Mouse (Mus musculus) megakaryocyte, embryonic 14.5 days (primary cell): ENCODE results near the gene Tmem167b.

Source experiments
- FLI1 ChIP-seq: IDR thresholded peaks from 2 replicates; pipeline ENCODE4 v1.6.1; 2012; ENCODE audit warnings: low read length, inconsistent platforms, mixed read lengths
- GATA1 ChIP-seq: IDR thresholded peaks from 3 replicates; pipeline ENCODE4 v1.6.1; 2012; ENCODE audit warnings: mixed read lengths, low read length, inconsistent platforms, borderline replicate concordance

DNA sequence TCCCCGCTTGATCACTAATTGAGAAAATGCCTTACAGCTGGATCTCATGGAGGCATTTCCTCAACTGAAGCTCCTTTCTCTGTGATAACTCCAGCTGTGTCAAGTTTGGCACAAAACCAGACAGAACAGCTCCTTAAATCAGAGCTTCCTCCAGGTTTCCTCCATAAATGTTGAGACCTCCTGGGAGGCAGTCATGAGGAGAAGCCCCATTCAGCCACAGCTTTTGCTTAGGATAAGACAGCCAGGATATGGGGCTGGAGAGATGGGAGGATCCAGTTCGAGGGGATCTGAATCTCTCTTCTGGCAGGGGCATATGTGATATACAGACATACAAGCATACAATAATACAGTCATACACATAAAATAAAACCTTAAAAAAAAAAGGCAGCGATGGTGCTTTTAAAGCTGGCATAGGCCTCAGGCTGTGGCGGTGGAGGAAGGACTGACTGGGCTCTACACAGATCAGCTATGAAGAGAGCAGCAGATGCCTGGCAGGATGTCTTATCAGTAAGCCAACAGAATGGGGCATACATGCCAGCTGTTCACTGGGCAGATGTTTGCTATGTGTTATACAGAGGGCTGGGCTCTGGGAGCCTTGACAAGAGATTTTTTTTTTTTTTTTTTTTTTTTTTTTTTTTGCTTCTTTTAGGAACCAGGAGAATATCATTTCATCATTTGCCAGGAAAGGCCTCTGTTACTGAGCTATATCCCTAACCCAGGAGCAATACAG, 53.4 kb downstream of the Tmem167b start:
- TF ChIP-seq GATA1 (no peak), FLI1 (no peak)
